Mouse (Mus musculus): ENCODE measurements around the gene Gse1.

DNA sequence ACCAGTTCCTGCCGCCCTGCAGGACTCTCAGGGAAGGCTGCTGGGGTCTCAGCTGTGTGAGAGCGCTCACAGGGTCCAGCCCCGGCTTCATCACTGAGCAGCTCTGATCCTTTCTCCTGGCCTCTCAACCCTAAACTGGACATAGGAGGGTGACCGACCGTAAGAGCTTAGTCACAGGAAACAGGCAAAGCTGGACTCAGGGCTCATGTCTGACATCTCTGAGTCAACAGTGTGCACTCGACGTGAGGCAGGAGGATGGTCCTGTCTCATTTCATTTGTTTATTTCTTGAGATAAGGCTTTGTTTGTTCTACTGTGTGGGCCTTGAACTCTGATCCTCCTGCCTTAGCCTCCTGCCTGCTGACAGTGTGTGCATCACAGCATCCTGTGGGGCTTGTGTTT lies 392.2 kb downstream of the Gse1 start:
- TF ChIP-seq GATA1 (IDR thresholded peaks at IDR 0.05; ENCODE audit: low read length) = no peak
- no peak for TF ChIP-seq TAL1 (IDR thresholded peaks at IDR 0.05; ENCODE audit: low read length)
